Mouse (Mus musculus) bone marrow, adult 2 months (tissue): ENCODE measurements around the gene Dnajb14.

Source experiments
- CTCF ChIP-seq: fragments of 200-500 bp; IDR thresholded peaks from 2 replicates; pipeline ENCODE4 v1.5.1; 2011; ENCODE audit warnings: low read length, control low read depth; ENCODE audit not compliant: control insufficient read depth, insufficient read depth
- POLR2A ChIP-seq: fragments of 200-500 bp; IDR thresholded peaks from 2 replicates; pipeline ENCODE4 v1.6.1; 2011; ENCODE audit warnings: low read depth, mild to moderate bottlenecking, control low read depth, low read length, borderline replicate concordance; ENCODE audit not compliant: control insufficient read depth

DNA sequence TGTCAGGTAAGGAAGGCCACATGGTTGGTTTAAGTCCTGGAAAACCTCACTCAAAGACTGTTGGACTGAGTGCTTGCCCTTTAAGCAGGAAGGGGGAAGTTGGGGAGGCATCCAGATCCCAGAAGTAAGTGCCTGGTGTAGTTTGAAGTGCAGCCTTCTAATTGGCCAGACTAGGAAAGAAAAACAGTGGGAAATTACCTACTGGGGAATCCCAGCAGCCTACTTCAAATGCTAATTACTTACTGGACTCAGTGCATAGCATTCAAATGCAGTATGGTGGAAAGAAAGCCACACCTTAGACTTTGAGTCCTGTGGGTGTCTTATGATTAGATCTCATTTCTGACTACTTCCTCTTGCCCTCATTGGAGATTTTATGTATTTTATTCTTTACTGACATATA is 34.3 kb upstream of the Dnajb14 start:
- no peak for TF ChIP-seq CTCF
- no peak for TF ChIP-seq POLR2A
